Mouse (Mus musculus) mature B cell (primary cell): Measurements from ENCODE around the gene 4933405L10Rik.

Experiments
- in situ Hi-C: fragments of 300-500 bp; cut with MboI; formaldehyde crosslinking; loops from 2 replicates; pipeline ENCODE4 v1.14.3; 2019

The 4933405L10Rik gene

GRCm38 (mm10) chr8:105700966-105701824, 6.3 kb upstream of the 4933405L10Rik start, which contains the start of the genes Acd and Pard6a:
Acd (minus strand) TSS chr8:105701102.
Pard6a (plus strand) TSS chr8:105701148.
- in situ Hi-C loops = loop anchor here (25.0 kb wide), 1 partner anchor 236 kb away; the partner anchor contains the start of genes Ctrl, Lcat and Psmb10

DNA sequence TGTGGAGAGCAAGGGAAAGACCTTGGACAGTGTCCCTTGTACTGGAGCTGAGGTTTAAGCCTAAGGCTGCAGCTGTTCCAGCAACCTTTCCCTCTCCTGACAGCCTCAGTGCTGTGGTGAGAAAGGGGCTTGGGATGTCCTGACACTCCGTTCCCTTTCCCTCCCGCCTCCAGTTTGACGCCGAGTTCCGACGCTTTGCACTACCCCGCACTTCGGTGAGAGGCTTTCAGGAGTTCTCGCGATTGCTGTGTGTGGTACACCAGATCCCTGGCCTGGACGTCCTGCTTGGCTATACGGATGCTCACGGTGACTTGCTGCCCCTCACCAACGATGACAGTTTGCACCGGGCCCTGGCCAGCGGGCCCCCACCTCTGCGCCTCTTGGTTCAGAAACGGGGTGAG, 5.5 kb upstream of the 4933405L10Rik start:
- in situ Hi-C loops = loop anchor here (25.0 kb wide), 1 partner anchor 235 kb away; the partner anchor contains the start of genes Ctrl, Lcat and Psmb10

- in situ Hi-C loops = loop anchor here (25.0 kb wide), 1 partner anchor 234 kb away; the partner anchor contains the start of genes Ctrl, Lcat and Psmb10
These were observed 4.6 kb upstream of the 4933405L10Rik start for GRCm38 (mm10) chr8:105702731-105703415.

DNA sequence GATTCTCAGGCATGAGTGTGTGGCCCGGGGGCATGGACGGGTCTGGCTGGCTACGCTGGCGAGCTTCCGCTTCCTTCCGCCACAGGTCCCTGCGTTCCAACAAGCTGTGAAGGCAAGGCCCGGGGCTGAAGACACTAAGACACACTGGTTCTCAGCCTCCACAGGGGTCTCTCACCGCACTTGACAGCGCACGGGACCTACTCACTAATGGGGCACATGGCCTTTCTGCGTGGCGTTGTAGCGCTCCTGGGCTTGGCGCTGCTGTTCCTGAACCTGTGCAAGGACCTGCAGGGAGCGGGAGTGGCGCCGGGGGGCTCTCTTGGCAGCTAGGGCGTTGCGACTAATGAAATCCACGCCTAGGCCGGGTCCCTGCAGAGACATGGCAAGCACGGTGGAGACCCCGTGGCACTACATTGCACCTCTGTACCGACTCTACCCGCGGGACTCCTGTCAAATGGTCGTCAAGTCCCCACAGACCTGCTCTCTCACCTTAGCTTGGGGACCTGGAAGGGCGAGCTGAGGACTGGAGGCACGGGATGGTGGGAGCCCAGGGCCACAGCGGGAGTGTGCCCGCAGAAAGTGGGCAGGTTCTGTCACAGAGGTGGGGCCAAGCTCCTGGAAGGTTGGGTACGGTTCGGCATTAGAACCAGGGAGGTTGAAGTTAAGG, 3.2 kb upstream of the 4933405L10Rik start:
- in situ Hi-C loops = loop anchor here (25.0 kb wide), 1 partner anchor 233 kb away; the partner anchor contains the start of genes Ctrl, Lcat and Psmb10

GRCm38 (mm10) chr8:105704955-105705354, 2.5 kb upstream of the 4933405L10Rik start:
- in situ Hi-C loops = loop anchor here (25.0 kb wide), 1 partner anchor 232 kb away; the partner anchor contains the start of genes Ctrl, Lcat and Psmb10

GRCm38 (mm10) chr8:105706426-105706825, 1.0 kb upstream of the 4933405L10Rik start:
- in situ Hi-C loops = loop anchor here (25.0 kb wide), 1 partner anchor 231 kb away; the partner anchor contains the start of genes Ctrl, Lcat and Psmb10

DNA sequence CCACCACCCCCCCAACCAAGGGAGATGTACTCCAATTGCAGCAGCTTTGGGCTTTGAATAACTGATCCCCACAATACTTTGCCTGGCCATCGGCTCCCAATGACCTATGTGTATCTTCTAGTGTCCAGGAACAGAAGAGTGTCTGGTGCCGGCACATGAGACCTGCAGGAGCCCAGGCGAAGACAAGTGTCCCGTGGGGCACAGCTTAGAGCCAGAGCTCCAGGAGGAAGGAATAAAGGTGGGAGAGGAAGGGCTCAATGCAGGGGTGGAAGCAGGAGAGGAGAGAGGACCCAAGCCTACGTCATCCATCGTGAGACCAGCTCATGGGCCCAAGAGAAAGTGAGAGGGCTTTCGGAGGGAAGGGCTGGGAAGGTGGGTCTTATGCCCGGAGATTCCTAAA, 1.2 kb downstream of the 4933405L10Rik start:
- in situ Hi-C loops = loop anchor here (25.0 kb wide), 1 partner anchor 229 kb away; the partner anchor contains the start of genes Ctrl, Lcat and Psmb10

DNA sequence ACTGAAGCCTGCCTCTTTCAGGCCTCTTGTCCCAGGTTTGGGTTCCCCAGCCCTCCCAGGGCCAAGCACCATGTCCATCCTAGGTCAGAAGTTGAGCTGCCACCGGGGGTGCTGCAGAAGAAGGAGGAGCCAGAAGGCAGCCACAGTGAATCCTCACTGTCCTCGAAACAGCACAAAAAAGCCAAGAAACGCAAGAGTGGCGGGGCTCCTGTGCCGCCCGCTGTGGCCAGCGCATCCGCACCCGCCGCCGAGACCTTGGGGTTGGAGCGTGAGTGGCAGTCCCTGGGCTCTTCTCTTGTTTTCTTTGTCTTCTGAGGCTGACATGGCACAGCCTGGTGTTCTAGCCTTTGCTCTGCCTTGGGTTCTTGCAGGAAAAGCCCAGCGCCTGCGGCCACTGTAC, 1.9 kb downstream of the 4933405L10Rik start:
- in situ Hi-C loops = loop anchor here (25.0 kb wide), 1 partner anchor 228 kb away; the partner anchor contains the start of genes Ctrl, Lcat and Psmb10

DNA sequence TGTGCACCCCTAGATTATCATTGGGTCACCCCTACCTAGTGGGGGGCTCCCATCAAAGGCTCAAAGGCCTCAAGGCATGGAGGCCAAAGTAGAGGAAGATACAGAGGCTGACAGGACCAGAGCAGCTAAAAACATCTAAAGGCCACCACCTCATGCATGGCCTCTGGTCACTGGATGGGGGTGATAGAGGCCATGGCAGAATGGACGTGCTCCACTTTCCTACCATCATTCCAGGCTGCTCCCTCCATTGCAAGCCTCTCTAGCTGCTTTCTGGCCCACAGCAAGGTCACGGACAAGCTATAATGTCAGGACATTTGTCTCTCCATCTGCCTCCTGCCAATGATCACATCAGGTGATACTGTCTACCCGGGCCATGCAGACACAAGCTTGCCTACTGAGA, 4.8 kb downstream of the 4933405L10Rik start:
- in situ Hi-C loops = loop anchor here (25.0 kb wide), 1 partner anchor 225 kb away; the partner anchor contains the start of genes Ctrl, Lcat and Psmb10

DNA sequence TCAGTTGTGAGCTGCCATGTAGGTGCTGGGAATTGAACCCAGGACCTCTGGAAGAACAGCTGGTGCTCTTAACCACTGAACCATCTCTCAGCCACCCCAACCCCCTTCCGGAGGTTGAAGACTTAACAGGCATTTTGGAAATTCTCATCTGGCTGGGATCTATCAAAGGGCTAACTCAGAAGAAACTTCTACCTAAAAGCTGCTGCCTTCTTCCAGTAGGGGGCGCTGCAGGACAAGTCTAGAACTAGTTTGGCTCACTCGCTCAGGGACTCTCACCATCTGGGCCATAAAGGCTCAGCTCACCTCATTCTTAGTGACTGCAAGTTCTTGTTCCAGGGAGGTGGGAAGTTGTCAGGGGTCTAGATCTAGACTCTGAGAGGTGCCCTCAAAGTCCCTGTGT, 6.7 kb downstream of the 4933405L10Rik start:
- in situ Hi-C loops = loop anchor here (25.0 kb wide), 1 partner anchor 223 kb away; the partner anchor contains the start of genes Ctrl, Lcat and Psmb10

- in situ Hi-C loops = loop anchor here (25.0 kb wide), 1 partner anchor 222 kb away; the partner anchor contains the start of genes Ctrl, Lcat and Psmb10
These were observed 7.6 kb downstream of the 4933405L10Rik start for GRCm38 (mm10) chr8:105715042-105715441.

DNA sequence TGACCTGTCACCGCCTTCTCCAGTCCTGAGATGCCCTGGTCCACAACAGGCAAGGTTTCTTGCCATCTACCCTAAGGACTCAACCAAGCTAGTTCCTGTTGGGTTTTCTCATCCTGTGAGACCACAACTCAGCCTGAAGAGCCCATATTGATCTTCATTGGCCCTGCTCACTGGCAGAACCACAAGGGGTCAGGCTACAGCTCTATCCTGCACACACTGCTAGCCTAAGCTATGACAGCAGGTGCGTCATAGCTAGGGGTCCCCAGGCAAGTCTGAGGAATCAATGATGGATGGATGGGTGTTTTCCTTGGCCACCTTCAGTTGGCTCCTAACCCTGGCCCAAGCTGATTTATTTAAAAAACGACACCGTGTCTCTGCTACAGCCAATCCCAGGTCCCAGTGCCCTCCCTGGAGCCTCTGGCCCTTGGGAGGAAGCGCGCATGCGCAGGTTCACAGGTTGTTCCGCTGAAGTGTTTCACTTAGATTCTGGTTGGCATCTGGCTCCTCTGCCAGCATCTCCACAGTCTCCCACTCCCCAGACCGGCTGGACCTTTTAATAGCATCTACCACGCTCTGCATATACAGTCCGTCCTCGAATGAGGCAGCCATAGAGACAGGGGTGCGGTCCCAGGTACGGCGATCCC, 9.0 kb downstream of the 4933405L10Rik start:
- in situ Hi-C loops = loop anchor here (25.0 kb wide), 1 partner anchor 221 kb away; the partner anchor contains the start of genes Ctrl, Lcat and Psmb10

GRCm38 (mm10) chr8:105719637-105720036, 12.2 kb downstream of the 4933405L10Rik start:
- in situ Hi-C loops = loop anchor here (25.0 kb wide), 1 partner anchor 218 kb away; the partner anchor contains the start of genes Ctrl, Lcat and Psmb10

DNA sequence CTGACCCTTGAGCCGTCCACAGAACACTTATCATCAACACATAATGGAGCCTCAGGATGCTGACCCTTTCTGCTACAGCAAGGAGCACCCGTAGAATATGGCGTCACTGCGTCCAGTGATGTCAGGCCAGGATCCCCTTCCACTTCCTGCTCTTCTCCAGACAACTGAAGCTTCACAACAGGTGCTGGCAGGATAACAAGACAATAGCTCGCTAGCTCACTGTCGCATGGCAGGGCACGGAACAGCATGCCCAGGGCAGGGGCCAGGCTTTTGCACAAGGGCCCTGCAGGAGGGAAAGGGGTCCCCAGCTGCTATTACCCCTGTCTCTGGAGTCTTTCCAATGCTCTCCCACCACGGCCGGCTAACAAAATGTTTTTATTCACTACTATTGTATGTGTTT, 15.4 kb downstream of the 4933405L10Rik start:
- in situ Hi-C loops = loop anchor here (25.0 kb wide), 1 partner anchor 214 kb away; the partner anchor contains the start of genes Ctrl, Lcat and Psmb10

- in situ Hi-C loops = no loop called here
These were observed 18.3 kb downstream of the 4933405L10Rik start for GRCm38 (mm10) chr8:105725726-105726125.

DNA sequence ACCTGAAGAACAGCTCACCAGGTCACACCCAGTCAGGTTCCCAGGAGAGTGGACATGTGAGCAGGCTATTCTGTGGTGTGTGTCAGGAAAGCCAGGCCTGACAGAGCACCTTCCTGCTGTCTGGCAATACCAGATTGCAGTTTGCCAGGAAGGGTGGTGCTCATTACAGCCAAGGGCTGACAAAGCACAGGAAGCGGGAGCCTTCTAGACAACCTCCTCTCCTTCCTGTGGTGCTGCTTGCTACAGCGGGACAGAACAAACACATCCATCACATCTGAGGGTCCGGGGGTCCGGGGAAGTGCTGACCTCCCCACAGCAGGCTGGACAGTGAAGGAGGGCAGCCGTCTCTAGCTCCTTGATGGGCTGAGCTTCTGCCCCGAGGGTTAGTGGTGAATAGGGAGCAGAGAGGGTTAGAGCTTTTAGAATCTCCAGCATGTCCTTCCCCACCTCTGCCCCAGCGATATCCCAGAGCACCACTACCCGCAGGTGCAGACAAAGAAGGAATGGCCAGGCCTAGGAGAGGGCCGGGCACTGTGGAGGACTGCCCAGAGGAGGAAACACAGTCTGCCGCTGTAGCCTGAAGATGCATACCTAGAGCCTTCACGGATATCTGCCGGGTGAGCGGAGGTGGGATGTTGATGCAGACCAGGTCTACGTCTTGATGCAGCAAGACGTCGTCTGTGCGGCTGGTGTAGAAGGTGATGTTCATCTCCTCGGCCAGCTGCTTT, 20.1 kb downstream of the 4933405L10Rik start:
- in situ Hi-C loops = no loop called here

DNA sequence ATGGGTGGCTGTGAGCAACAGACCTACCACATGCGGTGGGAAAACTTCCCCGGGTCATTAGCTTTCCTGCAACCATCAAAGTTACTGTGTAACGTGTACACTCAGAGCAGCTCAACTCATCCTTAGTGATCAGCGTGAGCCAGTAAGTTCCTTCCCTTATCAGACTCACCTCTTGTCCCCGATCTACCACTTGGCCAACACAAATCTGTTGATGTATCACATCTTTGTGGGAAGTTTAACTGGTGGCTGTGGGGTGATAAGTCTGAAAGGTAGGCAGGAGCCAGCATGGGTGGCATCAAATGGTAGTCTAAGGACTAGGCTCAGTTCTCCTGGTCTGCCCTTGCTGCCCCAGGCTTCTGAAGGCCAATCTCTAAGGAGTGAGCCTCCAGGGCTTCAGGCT, 24.7 kb downstream of the 4933405L10Rik start:
- in situ Hi-C loops = no loop called here

- in situ Hi-C loops = no loop called here
These were observed 31.8 kb downstream of the 4933405L10Rik start for GRCm38 (mm10) chr8:105739216-105739615.

DNA sequence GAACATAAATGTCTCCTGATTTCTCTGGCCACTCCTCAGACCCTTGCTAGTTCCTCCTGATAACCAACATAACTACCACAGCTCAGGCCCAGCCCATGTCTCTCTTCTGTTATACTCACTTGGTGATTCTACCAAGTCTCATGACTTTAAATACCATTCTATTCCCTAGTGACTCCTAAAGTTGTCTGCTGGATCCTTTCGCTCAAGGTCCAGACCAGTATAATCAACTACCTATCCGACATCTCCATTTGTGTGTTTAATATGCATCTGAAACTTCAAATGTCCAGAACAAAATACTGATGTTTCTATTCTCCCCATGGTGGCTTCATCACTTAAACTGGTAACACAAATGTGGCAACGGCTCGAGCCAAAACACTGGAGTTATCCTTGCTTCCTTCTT, 35.8 kb downstream of the 4933405L10Rik start:
- in situ Hi-C loops = no loop called here

DNA sequence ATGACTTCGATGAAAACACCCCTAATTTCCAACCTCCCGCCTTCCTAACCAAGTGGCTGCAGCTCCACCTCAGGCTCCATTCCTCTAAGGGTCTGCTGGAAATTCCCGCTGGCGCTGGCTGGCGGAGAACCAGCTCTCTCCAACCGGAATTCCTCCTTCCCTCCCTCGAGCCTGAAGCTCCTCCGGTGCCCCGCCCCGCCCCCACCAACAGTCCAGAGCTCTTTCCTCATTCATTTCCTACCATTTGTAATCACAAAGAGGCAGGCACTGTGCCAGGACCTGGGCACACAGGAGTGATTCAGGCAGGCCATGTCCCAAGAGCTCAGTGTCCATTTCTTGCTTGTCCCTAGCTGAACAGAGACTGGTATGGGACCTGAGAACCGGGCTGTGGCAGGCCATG, 43.2 kb downstream of the 4933405L10Rik start:
- in situ Hi-C loops = no loop called here
